Comparison of ENCODE assay signal across 8 mouse cellular contexts in the genomic region with DNA sequence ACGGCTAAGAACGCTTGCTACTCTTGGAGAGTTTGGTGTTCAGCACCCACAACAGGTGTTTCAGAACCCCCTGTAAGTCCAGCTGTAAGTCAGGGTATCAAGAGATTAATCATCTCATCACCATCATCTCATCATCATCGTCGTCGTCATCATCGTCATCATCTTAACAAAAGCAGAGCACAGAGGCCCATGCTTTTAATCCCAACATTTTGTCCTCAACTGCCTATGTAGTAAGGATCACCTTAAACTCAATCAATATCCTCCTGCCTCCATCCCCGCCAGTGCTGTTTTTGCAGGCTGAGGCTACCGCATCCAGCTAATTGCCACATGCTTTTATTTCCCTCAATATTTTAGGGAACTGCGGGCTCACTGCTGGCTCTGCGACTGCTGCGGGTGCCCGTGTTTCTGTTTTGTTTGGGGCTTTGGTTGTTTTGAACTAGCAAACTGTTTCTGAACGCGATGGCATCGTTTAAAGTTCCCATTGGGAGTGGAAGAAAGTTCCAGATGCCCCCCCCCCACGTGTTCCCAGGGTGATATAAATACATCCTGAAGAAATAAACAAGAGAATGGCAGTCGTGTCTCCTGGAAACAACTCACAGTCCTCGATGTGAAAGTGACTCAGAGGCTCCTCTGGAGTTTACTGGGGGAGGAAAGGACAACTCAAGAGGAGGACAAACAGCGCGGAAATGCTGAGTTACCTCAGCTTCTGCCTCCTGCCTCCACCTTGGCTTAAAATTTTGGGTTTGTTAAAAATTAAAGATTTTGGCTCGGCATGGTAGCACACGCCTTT. TPM values are rescaled to one million over a fixed set of nuclear protein-coding genes. Genes with fewer than 3 reads are reported as not detected.
DNase-seq lines count a peak whose midpoint lies in the region; ATAC-seq lines count a peak whose summit lies in the region.

No protein-coding gene starts in this region.

- H3K9me3 ChIP-seq in neural tube, embryonic 11.5 days (ENCODE audit: control insufficient read depth, low read length): no peaks in the 10 kb centered on the region
- no peaks in the 10 kb centered on the region for H3K9me3 ChIP-seq in forebrain, embryonic 11.5 days (ENCODE audit: control insufficient read depth, low read length)
- no peaks in the 10 kb centered on the region for H3K9me3 ChIP-seq in limb, embryonic 10.5 days (replicated peaks)
- no peaks in the 10 kb centered on the region for H3K9me3 ChIP-seq in neural tube, embryonic 12.5 days

- H3K4me3 ChIP-seq in neural tube, embryonic 11.5 days (ENCODE audit: low read depth, low read length): peak overlapping the region; percentile 69
- peak overlapping the region; percentile 75 for H3K4me3 ChIP-seq in forebrain, embryonic 11.5 days (ENCODE audit: low read depth, low read length)
- peak overlapping the region; percentile 84 for H3K4me3 ChIP-seq in limb, embryonic 10.5 days
- peak overlapping the region; percentile 84 for H3K4me3 ChIP-seq in neural tube, embryonic 12.5 days

- H3K4me2 ChIP-seq in neural tube, embryonic 11.5 days (ENCODE audit: low read depth): peak overlapping the region; percentile 44
- peak overlapping the region; percentile 67 for H3K4me2 ChIP-seq in forebrain, embryonic 11.5 days (ENCODE audit: low read depth, low read length, severe bottlenecking)
- H3K4me2 ChIP-seq in neural tube, embryonic 12.5 days (replicated peaks): peak overlapping the region; percentile 68

- no peak for DNase-seq in neural tube, embryonic 11.5 days (ENCODE audit: low spot score)
- DNase-seq in neural tube, embryonic 10.5 days (ENCODE audit: extremely low spot score, low spot score): no peak
- no peak for DNase-seq in forebrain, embryonic 11.5 days (ENCODE audit: low spot score)
- DNase-seq in limb, embryonic 10.5 days (ENCODE audit: low spot score): no peak
- DNase-seq in frontal cortex, postnatal 10 days (ENCODE audit: low spot score in 2 of 2): no peak
- DNase-seq in layer of hippocampus, postnatal 14 days (ENCODE audit: low spot score in 2 of 2): no peak

- WGBS in neural tube, embryonic 11.5 days: 36% methylated on average over 22 of the region's 22 CpGs
- 34% methylated on average over 22 of the region's 22 CpGs for WGBS in forebrain, embryonic 11.5 days
- 36% methylated on average over 22 of the region's 22 CpGs for WGBS in limb, embryonic 10.5 days
- 35% methylated on average over 22 of the region's 22 CpGs for WGBS in neural tube, embryonic 12.5 days

- H3K27me3 ChIP-seq in neural tube, embryonic 11.5 days (ENCODE audit: control insufficient read depth, insufficient read depth, low read length): no peaks in the 10 kb centered on the region
- H3K27me3 ChIP-seq in forebrain, embryonic 11.5 days (ENCODE audit: control insufficient read depth, insufficient read depth, low read length): peaks cover 4% of the 10 kb centered on the region; the same call in 1 of the 2 replicates
- peaks cover 13% of the 10 kb centered on the region for H3K27me3 ChIP-seq in limb, embryonic 10.5 days (ENCODE audit: low read depth, poor library complexity, severe bottlenecking)
- no peaks in the 10 kb centered on the region for H3K27me3 ChIP-seq in neural tube, embryonic 12.5 days (replicated peaks)

- H3K9ac ChIP-seq in neural tube, embryonic 11.5 days (ENCODE audit: low read length): no peak overlapping the region
- no peak overlapping the region for H3K9ac ChIP-seq in forebrain, embryonic 11.5 days (ENCODE audit: low read length)
- H3K9ac ChIP-seq in neural tube, embryonic 12.5 days: 0 out of 2 replicates have a peak overlapping the region, but pooled peaks have one; percentile 88

- H3K36me3 ChIP-seq in neural tube, embryonic 11.5 days (ENCODE audit: control insufficient read depth, insufficient read depth, low read length): no peaks in the 10 kb centered on the region; the same call in 1 of the 2 replicates
- H3K36me3 ChIP-seq in forebrain, embryonic 11.5 days (ENCODE audit: control insufficient read depth, insufficient read depth, low read length): no peaks in the 10 kb centered on the region
- H3K36me3 ChIP-seq in limb, embryonic 10.5 days: peaks cover 20% of the 10 kb centered on the region
- peaks cover 11% of the 10 kb centered on the region for H3K36me3 ChIP-seq in neural tube, embryonic 12.5 days

- no peaks in the 10 kb centered on the region for H3K4me1 ChIP-seq in neural tube, embryonic 11.5 days (ENCODE audit: control insufficient read depth, insufficient read depth, low read length)
- peaks cover 8% of the 10 kb centered on the region; the same call in 1 of the 2 replicates for H3K4me1 ChIP-seq in forebrain, embryonic 11.5 days (replicated peaks; ENCODE audit: control insufficient read depth, insufficient read depth, low read length)
- H3K4me1 ChIP-seq in limb, embryonic 10.5 days: peaks cover 24% of the 10 kb centered on the region
- peaks cover 11% of the 10 kb centered on the region for H3K4me1 ChIP-seq in neural tube, embryonic 12.5 days

- no peak for ATAC-seq in neural tube, embryonic 11.5 days (ENCODE audit: insufficient read depth, low FRiP score, low TSS enrichment)
- peak; percentile 13; the same call in 1 of the 2 replicates for ATAC-seq in forebrain, embryonic 11.5 days (replicated peaks; ENCODE audit: low FRiP score)
- ATAC-seq in neural tube, embryonic 12.5 days (ENCODE audit: low FRiP score, low read depth): no peak
- ATAC-seq in activated CD4-positive, CD25-positive, alpha-beta regulatory T cell, adult 4 months: no peak

- H3K27ac ChIP-seq in neural tube, embryonic 11.5 days (ENCODE audit: low read depth, low read length): no peak overlapping the region
- no peak overlapping the region for H3K27ac ChIP-seq in forebrain, embryonic 11.5 days (ENCODE audit: low read depth, low read length)
- H3K27ac ChIP-seq in limb, embryonic 10.5 days: no peak overlapping the region
- no peak overlapping the region for H3K27ac ChIP-seq in neural tube, embryonic 12.5 days

RNA-seq across cellular contexts. Expression of gene Trafd1, which starts 0.9 kb away (rescaled TPM):
- 86.9 and 94.6 TPM in 2 replicates for polyA plus RNA-seq in neural tube, embryonic 11.5 days (2014; fragmentation: Nextera tagmentation; extraction: Ambion mirVana)
- 78.5 and 84.6 TPM in 2 replicates for polyA plus RNA-seq in forebrain, embryonic 11.5 days (2014; fragmentation: Nextera tagmentation; extraction: Ambion mirVana)
- 50.4 and 67.7 TPM in 2 replicates for polyA plus RNA-seq in limb, embryonic 10.5 days (2016; fragmentation: Nextera tagmentation; extraction: Ambion mirVana)
- 116 and 119 TPM in 2 replicates for polyA plus RNA-seq in neural tube, embryonic 12.5 days (2016; fragmentation: Nextera tagmentation; extraction: Ambion mirVana)
- polyA plus RNA-seq in activated CD4-positive, CD25-positive, alpha-beta regulatory T cell, adult 4 months (2017; shearing (Covaris generic)): 10 to 100 TPM; 33.7 to 38.3 TPM
- 10 to 100 TPM; 81.9 to 84.2 TPM for total RNA-seq in layer of hippocampus, postnatal 14 days (2021)

RNA-seq across cellular contexts. Expression of gene Naa25, which starts 11.4 kb away (rescaled TPM):
- 48.1 and 57.0 TPM in 2 replicates for polyA plus RNA-seq in neural tube, embryonic 11.5 days (2014; fragmentation: Nextera tagmentation; extraction: Ambion mirVana)
- polyA plus RNA-seq in forebrain, embryonic 11.5 days (2014; fragmentation: Nextera tagmentation; extraction: Ambion mirVana): 53.2 and 53.4 TPM in 2 replicates
- 47.0 and 52.8 TPM in 2 replicates for polyA plus RNA-seq in limb, embryonic 10.5 days (2016; fragmentation: Nextera tagmentation; extraction: Ambion mirVana)
- polyA plus RNA-seq in neural tube, embryonic 12.5 days (2016; fragmentation: Nextera tagmentation; extraction: Ambion mirVana): 49.9 TPM in 2 replicates
- polyA plus RNA-seq in activated CD4-positive, CD25-positive, alpha-beta regulatory T cell, adult 4 months (2017; shearing (Covaris generic)): 10 to 100 TPM; 27.0 to 30.4 TPM
- 10 to 100 TPM; 39.4 to 41.9 TPM for total RNA-seq in layer of hippocampus, postnatal 14 days (2021)
